Mouse (Mus musculus) heart, postnatal 0 days (tissue): Measurements from ENCODE around the gene Rpl18a.

Experiments
- CTCF ChIP-seq: IDR thresholded peaks from 2 replicates; pipeline ENCODE4 v1.5.1; 2016; ENCODE audit warnings: antibody characterized with exemption, control low read depth, low read depth
- EP300 ChIP-seq: IDR thresholded peaks from 2 replicates; pipeline ENCODE4 v1.6.1; 2016; ENCODE audit warnings: antibody characterized with exemption, low read depth

DNA sequence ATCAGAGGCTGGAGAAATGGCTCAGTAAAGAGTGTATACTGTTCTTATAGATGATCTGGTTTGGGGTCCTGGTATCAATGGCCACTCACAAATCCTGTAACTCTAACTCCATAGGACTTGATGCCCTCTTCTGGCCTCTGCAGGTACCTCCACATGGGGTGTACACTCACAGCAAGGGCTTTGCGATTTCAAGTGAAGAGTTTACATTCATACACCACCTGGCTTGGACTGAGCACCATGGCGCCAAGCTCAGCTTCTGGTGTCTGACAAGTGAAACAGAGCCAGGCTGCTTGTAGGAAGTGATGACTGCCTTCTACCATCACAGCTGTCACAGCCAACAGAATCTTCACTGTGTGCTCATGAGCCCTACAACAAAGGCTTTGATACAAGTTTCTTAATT lies 44.3 kb upstream of the Rpl18a start:
- TF ChIP-seq CTCF (no peak), EP300 (no peak)
